Mouse (Mus musculus) E14TG2a.4 (cell line): ENCODE measurements around the gene Phyhipl.

Source experiments
- CTCF ChIP-seq: conservative IDR thresholded peaks from 2 replicates; pipeline ENCODE4 v1.5.1; 2014; ENCODE audit warnings: low read length
- NANOG ChIP-seq: IDR thresholded peaks from 2 replicates; pipeline ENCODE4 v1.6.1; 2014; ENCODE audit warnings: borderline replicate concordance, low read length, mixed read lengths
- POU5F1 ChIP-seq: IDR thresholded peaks from 2 replicates; pipeline ENCODE4 v1.6.1; 2014; ENCODE audit warnings: low read length, borderline replicate concordance

- TF ChIP-seq CTCF = peak; percentile 28
- TF ChIP-seq NANOG = no peak
- TF ChIP-seq POU5F1 = no peak
Observed at GRCm38 (mm10) chr10:70594007-70594406, 61.8 kb downstream of the Phyhipl start.
